ENCODE assay signal across 20 mouse cellular contexts in genomic region chr2:61579501-61579990, GRCm38 (mm10). TPM values are rescaled to one million over a fixed set of nuclear protein-coding genes. Genes with fewer than 3 reads are reported as not detected.
A peak's percentile ranks its signal among the peaks of the same experiment; 100 is the strongest.
DNase-seq lines count a peak whose midpoint lies in the region; ATAC-seq and TF ChIP-seq lines count a peak whose summit lies in the region.
"Had no signal": no experiment of that assay in that cellular context is flagged by ENCODE, and none has a peak within 500 bp of the region (broad histone marks: within the 10 kb centered on the region; RNA-seq: fewer than 3 reads in every experiment).

No protein-coding gene starts in this region.

- 89% methylated on average over 3 of the region's 3 CpGs for WGBS in forebrain, embryonic 11.5 days

- TF ChIP-seq POLR2A in bone marrow macrophage, adult 2 months (IDR thresholded peaks at IDR 0.05; ENCODE audit: borderline replicate concordance, low read depth, low read length) = no peak

- H3K4me2 ChIP-seq in forebrain, embryonic 11.5 days (ENCODE audit: low read depth, low read length, severe bottlenecking) = no peak overlapping the region
- H3K4me2 ChIP-seq: heart, embryonic 13.5 days; lung, embryonic 15.5 days had no signal

- H3K4me1 ChIP-seq in bone marrow macrophage, adult 2 months (ENCODE audit: control insufficient read depth, insufficient read depth, low read length) = peaks cover 32% of the 10 kb centered on the region
- no peaks in the 10 kb centered on the region for H3K4me1 ChIP-seq in forebrain, embryonic 11.5 days (replicated peaks; ENCODE audit: control insufficient read depth, insufficient read depth, low read length)

- DNase-seq in embryo, embryonic 10.5 days (ENCODE audit: low spot score) = peak; percentile 49
- no peak for DNase-seq in embryo, embryonic 10 days (ENCODE audit: low spot score)
- DNase-seq in 3T3-L1 (ENCODE audit: low read depth, low spot score) = peak; percentile 96
- DNase-seq in layer of hippocampus, postnatal 25 days (ENCODE audit: extremely low spot score in 1 of 2, low spot score in 1 of 2) = no peak
- no peak for DNase-seq in right cerebral cortex, adult 18-20 months
- no peak for DNase-seq in forebrain, embryonic 11.5 days (ENCODE audit: low spot score)
- DNase-seq: gastrocnemius, postnatal 25 days; heart, postnatal 4 days; kidney, adult 2 months; liver; spleen, adult 18-20 months; thymus, postnatal 36 days had no signal

- no peaks in the 10 kb centered on the region for H3K9me3 ChIP-seq in forebrain, embryonic 11.5 days (ENCODE audit: control insufficient read depth, low read length)
- H3K9me3 ChIP-seq: heart, embryonic 13.5 days; lung, embryonic 15.5 days had no signal

- H3K27ac ChIP-seq in bone marrow macrophage, adult 2 months (ENCODE audit: insufficient read depth, low read depth, low read length) = peak overlapping the region; percentile 63
- H3K27ac ChIP-seq in forebrain, embryonic 11.5 days (ENCODE audit: low read depth, low read length) = no peak overlapping the region
- H3K27ac ChIP-seq: heart, embryonic 13.5 days; hindbrain, postnatal 0 days; layer of hippocampus, adult 2 months; lung, embryonic 15.5 days had no signal

- H3K27me3 ChIP-seq in forebrain, embryonic 11.5 days (ENCODE audit: control insufficient read depth, insufficient read depth, low read length) = no peaks in the 10 kb centered on the region
- H3K27me3 ChIP-seq: heart, embryonic 13.5 days; lung, embryonic 15.5 days had no signal

- no peak for TF ChIP-seq CTCF in bone marrow macrophage, adult 2 months (IDR thresholded peaks at IDR 0.05; ENCODE audit: low read depth, low read length)

- ATAC-seq in megakaryocyte, adult 5-6 weeks (ENCODE audit: poor library complexity, severe bottlenecking) = peak; percentile 31; the same call in 1 of the 2 replicates
- no peak for ATAC-seq in forebrain, embryonic 11.5 days (replicated peaks; ENCODE audit: low FRiP score)
- ATAC-seq: activated CD4-positive, CD25-positive, alpha-beta regulatory T cell, adult 4 months; hindbrain, postnatal 0 days had no signal

- H3K4me3 ChIP-seq in bone marrow macrophage, adult 2 months (ENCODE audit: insufficient read depth, low read length) = peak overlapping the region; percentile 45
- H3K4me3 ChIP-seq in forebrain, embryonic 11.5 days (ENCODE audit: low read depth, low read length) = no peak overlapping the region
- H3K4me3 ChIP-seq: erythroblast, embryonic 14.5 days; heart, embryonic 13.5 days; layer of hippocampus, adult 2 months; lung, embryonic 15.5 days had no signal

- no peaks in the 10 kb centered on the region for H3K36me3 ChIP-seq in forebrain, embryonic 11.5 days (ENCODE audit: control insufficient read depth, insufficient read depth, low read length)
- H3K36me3 ChIP-seq: heart, embryonic 13.5 days; lung, embryonic 15.5 days had no signal

- no peak overlapping the region for H3K9ac ChIP-seq in forebrain, embryonic 11.5 days (ENCODE audit: low read length)
- H3K9ac ChIP-seq: heart, embryonic 13.5 days; lung, embryonic 15.5 days had no signal

RNA-seq across cellular contexts. Expression of gene Tank, which starts 1.2 kb away (rescaled TPM):
- polyA plus RNA-seq in bone marrow macrophage, adult 2 months (2012; ENCODE audit: insufficient read depth, insufficient read length, missing spikeins) = 71.1 and 74.1 TPM in 2 replicates
- total RNA-seq in megakaryocyte, adult 5-6 weeks (2015) = 146 and 167 TPM in 2 replicates
- 112 and 113 TPM in 2 replicates for total RNA-seq in megakaryocyte, adult 5-6 weeks (2017)
- 10 to 100 TPM; 29.4 to 29.6 TPM for total RNA-seq in layer of hippocampus, postnatal 25 days (2021)
- 33.3 and 33.8 TPM in 2 replicates for polyA plus RNA-seq in forebrain, embryonic 11.5 days (2014; fragmentation: Nextera tagmentation; extraction: Ambion mirVana)

Comparison
In these comparisons a context has a peak if more than half of its experiments do, and no peak if none do; other contexts are left out.
1. DNase-seq: peak in embryo, embryonic 10.5 days (single experiment) and 3T3-L1 (single experiment); none in embryo, embryonic 10 days (single experiment), layer of hippocampus, postnatal 25 days (0 of 2), right cerebral cortex, adult 18-20 months (single experiment) and forebrain, embryonic 11.5 days (single experiment).